Mouse (Mus musculus) small intestine, adult 2 months (tissue): Measurements from ENCODE around the gene Olfr1000. TPM values are rescaled to one million over a fixed set of nuclear protein-coding genes. Genes with fewer than 3 reads are reported as not detected.
"Not testable (repeated sequence)": the region's sequence is repeated elsewhere in the genome, so short reads cannot be mapped to it uniquely, and the experiment has no call there.

ENCODE experiments used
- H3K27ac ChIP-seq: fragments of 200-500 bp; 2 replicates; pipeline ENCODE4 v1.5.1; 2012; ENCODE audit warnings: low read depth, low read length, control low read depth, inconsistent platforms; ENCODE audit not compliant: insufficient read depth
- H3K27me3 ChIP-seq: fragments of 200-500 bp; 2 replicates; pipeline ENCODE4 v1.6.1; 2012; ENCODE audit warnings: mild to moderate bottlenecking, moderate library complexity, low read length, inconsistent platforms; ENCODE audit not compliant: control insufficient read depth, insufficient read depth
- H3K36me3 ChIP-seq: fragments of 200-500 bp; 2 replicates; pipeline ENCODE4 v1.6.1; 2012; ENCODE audit warnings: mild to moderate bottlenecking, low read length, control low read depth, inconsistent platforms; ENCODE audit not compliant: control insufficient read depth, insufficient read depth
- H3K4me1 ChIP-seq: fragments of 200-500 bp; 2 replicates; pipeline ENCODE4 v1.6.1; 2012; ENCODE audit warnings: low read length, inconsistent platforms, mixed read lengths; ENCODE audit not compliant: control insufficient read depth, insufficient read depth, insufficient read length
- H3K4me3 ChIP-seq: fragments of 200-500 bp; 2 replicates; pipeline ENCODE4 v1.5.1; 2012; ENCODE audit warnings: low read depth, mild to moderate bottlenecking, control low read depth, inconsistent platforms, low read length, moderate library complexity
- CTCF ChIP-seq: fragments of 200-500 bp; IDR thresholded peaks from 2 replicates; pipeline ENCODE4 v1.5.1; 2012; ENCODE audit warnings: low read depth, mild to moderate bottlenecking, control low read depth, inconsistent platforms, low read length, moderate library complexity, mixed read lengths; ENCODE audit not compliant: insufficient replicate concordance, insufficient read length; ENCODE audit errors: extremely low read depth
- POLR2A ChIP-seq: fragments of 200-500 bp; IDR thresholded peaks from 2 replicates; pipeline ENCODE4 v1.6.1; 2012; ENCODE audit warnings: low read depth, mild to moderate bottlenecking, control low read depth, inconsistent platforms, low read length, moderate library complexity
- WGBS: fragments of 180-500 bp; shearing (Covaris S2); methylation state at CpG from one replicate; pipeline ENCODE4 v1.1.7; 2018; 5-methylcytosine and 5-hydroxymethylcytosine counted together
- polyA plus RNA-seq: library from polyadenylated mRNA; depleted of rRNA; stranded (reverse); fragments of >200 nt; gene quantifications from 2 replicates; pipeline ENCODE4 v1.2.3, GENCODE M21; 2012; rRNA removed

The Olfr1000 gene
- not detected in 2 replicates for polyA plus RNA-seq

- Histone ChIP-seq H3K27me3 (no peaks in the 10 kb centered on the region), H3K27ac (no peak within 1 kb of the TSS), H3K4me1 (no peaks in the 10 kb centered on the region), H3K36me3 (no peaks in the 10 kb centered on the region), H3K4me3 (no peak within 1 kb of the TSS)
- TF ChIP-seq POLR2A (no peak), CTCF (no peak)
- 42% methylated on average over 1 of the region's 1 CpGs for WGBS
Observed at GRCm38 (mm10) chr2:85611803-85612202, at the start of gene Olfr1000. Gene Olfr1000, minus strand, starts transcription at chr2:85611903.

- TF ChIP-seq POLR2A: no peak
- no peak for TF ChIP-seq CTCF
- H3K4me1 ChIP-seq: no peaks in the 10 kb centered on the region
- H3K27ac ChIP-seq: no peak within 1 kb of the TSS
- no peaks in the 10 kb centered on the region for H3K36me3 ChIP-seq
- H3K4me3 ChIP-seq: no peak within 1 kb of the TSS
- no peaks in the 10 kb centered on the region for H3K27me3 ChIP-seq
- 95% methylated on average over 1 of the region's 1 CpGs for WGBS
Observed at GRCm38 (mm10) chr2:85650604-85651003, 38.9 kb upstream of the Olfr1000 start, which contains the start of gene Olfr1002. Gene Olfr1002, minus strand, starts transcription at chr2:85650704.

- not testable (repeated sequence) for H3K4me1 ChIP-seq
Observed at GRCm38 (mm10) chr2:85588648-85589047, 23.1 kb downstream of the Olfr1000 start, which contains the start of gene Olfr998. Gene Olfr998, plus strand, starts transcription at chr2:85588948.

GRCm38 (mm10) chr2:85578915-85579314, 32.8 kb downstream of the Olfr1000 start, which contains the start of gene Olfr996:
Gene Olfr996, plus strand, starts transcription at chr2:85579215.
- H3K4me3 ChIP-seq: no peak within 1 kb of the TSS
- no peaks in the 10 kb centered on the region for H3K4me1 ChIP-seq
- TF ChIP-seq CTCF (no peak), POLR2A (no peak)
- no peaks in the 10 kb centered on the region for H3K27me3 ChIP-seq
- no peak within 1 kb of the TSS for H3K27ac ChIP-seq
- no peaks in the 10 kb centered on the region for H3K36me3 ChIP-seq

More at GRCm38 (mm10) chr2:85588648-85589047, 23.1 kb downstream of the Olfr1000 start, which contains the start of gene Olfr998:
- H3K4me3 ChIP-seq, H3K27me3 ChIP-seq, H3K36me3 ChIP-seq, H3K27ac ChIP-seq: not testable (repeated sequence)
- 83% methylated on average over 2 of the region's 2 CpGs for WGBS

GRCm38 (mm10) chr2:85561187-85561586, 50.5 kb downstream of the Olfr1000 start:
- Histone ChIP-seq H3K27me3 (no peaks in the 10 kb centered on the region), H3K27ac (no peak overlapping the region), H3K4me1 (no peaks in the 10 kb centered on the region), H3K36me3 (no peaks in the 10 kb centered on the region), H3K4me3 (no peak overlapping the region)
- no peak for TF ChIP-seq CTCF
- TF ChIP-seq POLR2A: no peak
- 27% methylated on average over 4 of the region's 4 CpGs for WGBS

- Histone ChIP-seq H3K4me3 (no peak overlapping the region), H3K27me3 (no peaks in the 10 kb centered on the region), H3K36me3 (no peaks in the 10 kb centered on the region), H3K27ac (no peak overlapping the region), H3K4me1 (no peaks in the 10 kb centered on the region)
- TF ChIP-seq POLR2A (no peak), CTCF (no peak)
- 12% methylated on average over 4 of the region's 4 CpGs for WGBS
Observed at GRCm38 (mm10) chr2:85560226-85560625, 51.5 kb downstream of the Olfr1000 start.

Other genes starting within 250 kb of the Olfr1000 start
- not detected in 2 replicates for gene Olfr988, start 248.7 kb downstream of the Olfr1000 start, polyA plus RNA-seq
- not detected in 2 replicates for gene Olfr992, start 202.4 kb downstream of the Olfr1000 start, polyA plus RNA-seq
- gene Olfr993, start 197.0 kb downstream of the Olfr1000 start, polyA plus RNA-seq: not detected in 2 replicates
- gene Olfr994, start 175.5 kb downstream of the Olfr1000 start, polyA plus RNA-seq: not detected in 2 replicates
- not detected in 2 replicates for gene Olfr995, start 168.3 kb downstream of the Olfr1000 start, polyA plus RNA-seq
- gene 4833423E24Rik, start 92.9 kb downstream of the Olfr1000 start, polyA plus RNA-seq: not detected in 2 replicates
- not detected in 2 replicates for gene Olfr996, start 32.7 kb downstream of the Olfr1000 start, polyA plus RNA-seq
- not detected in 2 replicates for gene Olfr998, start 23.0 kb downstream of the Olfr1000 start, polyA plus RNA-seq
- not detected in 2 replicates for gene Olfr1002, start 38.8 kb upstream of the Olfr1000 start, polyA plus RNA-seq
- gene Olfr154, start 52.6 kb upstream of the Olfr1000 start, polyA plus RNA-seq: not detected in 2 replicates
- gene Olfr1006, start 66.9 kb upstream of the Olfr1000 start, polyA plus RNA-seq: not detected in 2 replicates
- not detected in 2 replicates for gene Olfr1008, start 77.5 kb upstream of the Olfr1000 start, polyA plus RNA-seq
- gene Olfr1009, start 103.5 kb upstream of the Olfr1000 start, polyA plus RNA-seq: not detected in 2 replicates
- not detected in 2 replicates for gene Olfr1012, start 150.9 kb upstream of the Olfr1000 start, polyA plus RNA-seq
- not detected in 2 replicates for gene Olfr1013, start 155.2 kb upstream of the Olfr1000 start, polyA plus RNA-seq
- not detected in 2 replicates for gene Olfr1014, start 160.8 kb upstream of the Olfr1000 start, polyA plus RNA-seq
- gene Olfr1015, start 170.1 kb upstream of the Olfr1000 start, polyA plus RNA-seq: not detected in 2 replicates
- gene Olfr1016, start 190.6 kb upstream of the Olfr1000 start, polyA plus RNA-seq: not detected in 2 replicates
- gene Olfr1018, start 206.6 kb upstream of the Olfr1000 start, polyA plus RNA-seq: not detected in 2 replicates
- not detected in 2 replicates for gene Olfr1019, start 233.6 kb upstream of the Olfr1000 start, polyA plus RNA-seq
- gene Olfr1020, start 235.1 kb upstream of the Olfr1000 start, polyA plus RNA-seq: not detected in 2 replicates